Mouse (Mus musculus): ENCODE data around the gene Sspo.

Gene Sspo

DNA sequence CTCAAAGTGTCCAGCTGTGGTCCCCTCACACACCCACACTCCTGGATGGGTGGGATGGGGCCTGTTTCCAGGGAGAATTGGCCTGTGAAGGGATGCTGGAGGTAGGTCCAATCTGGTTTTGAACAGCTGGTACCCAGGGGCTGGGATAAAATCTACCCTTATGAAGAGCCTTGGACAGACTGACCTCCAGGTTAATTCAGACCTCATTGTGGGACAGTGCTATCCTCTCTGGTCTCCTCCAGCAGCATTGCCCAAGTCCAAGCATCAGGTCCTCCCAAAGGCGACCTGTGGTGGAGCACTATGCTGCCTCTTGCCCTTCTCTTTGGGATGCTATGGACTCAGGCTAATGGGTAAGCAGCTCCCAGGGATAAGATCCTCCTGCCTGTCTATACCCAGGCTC, at the start of gene Sspo:
Gene Sspo (plus strand): TSS at position 301 of the 400 bp plus-strand sequence.
- DNase-seq (ENCODE audit: low read depth), result no peak

- DNase-seq (ENCODE audit: low read depth), result no peak
Measured at GRCm38 (mm10) chr6:48399906-48400305, 48.1 kb upstream of the Sspo start.

DNA sequence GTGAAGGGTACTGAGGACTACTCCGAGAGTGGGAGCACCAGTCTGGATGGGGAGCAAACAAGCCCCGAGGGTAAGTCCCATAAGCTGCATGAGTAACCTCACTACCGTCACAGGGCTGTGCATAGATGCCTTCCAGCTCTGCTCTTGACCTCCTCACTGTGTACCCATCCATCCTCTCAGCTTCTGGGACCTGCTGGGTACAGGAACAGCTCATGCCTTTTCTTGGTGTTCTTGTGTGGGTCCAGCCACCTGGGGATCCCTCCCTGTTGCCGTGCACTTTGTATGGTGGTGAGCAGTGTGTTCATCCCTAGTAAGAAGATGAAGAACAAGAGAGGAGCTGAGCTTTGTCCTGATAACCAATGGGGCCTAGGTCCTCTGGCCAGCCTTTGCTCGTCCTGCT, 44.0 kb upstream of the Sspo start:
- DNase-seq (ENCODE audit: low read depth), result no peak

- no peak for DNase-seq (ENCODE audit: low read depth)
Measured at GRCm38 (mm10) chr6:48409726-48410343, 38.2 kb upstream of the Sspo start.

DNA sequence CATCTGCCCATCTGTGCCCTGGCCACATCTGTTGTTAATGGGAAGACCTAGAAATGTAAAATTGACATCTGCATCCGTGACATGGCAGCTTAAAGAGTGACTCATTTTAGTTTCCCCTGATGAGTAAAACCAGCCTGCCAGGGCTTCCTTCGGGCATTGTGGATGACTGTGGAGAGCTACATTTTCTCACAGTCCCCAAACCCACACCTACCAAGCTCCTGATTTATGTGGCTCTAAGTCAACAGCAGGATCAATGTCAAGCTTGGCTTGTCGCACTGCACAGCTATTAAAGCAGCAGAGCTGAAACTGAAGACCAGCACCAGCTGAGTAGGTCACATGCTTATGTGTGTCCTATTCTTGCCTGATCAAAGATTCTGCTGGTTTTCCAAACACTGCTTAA, 37.5 kb upstream of the Sspo start:
- no peak for DNase-seq (ENCODE audit: low read depth)

DNA sequence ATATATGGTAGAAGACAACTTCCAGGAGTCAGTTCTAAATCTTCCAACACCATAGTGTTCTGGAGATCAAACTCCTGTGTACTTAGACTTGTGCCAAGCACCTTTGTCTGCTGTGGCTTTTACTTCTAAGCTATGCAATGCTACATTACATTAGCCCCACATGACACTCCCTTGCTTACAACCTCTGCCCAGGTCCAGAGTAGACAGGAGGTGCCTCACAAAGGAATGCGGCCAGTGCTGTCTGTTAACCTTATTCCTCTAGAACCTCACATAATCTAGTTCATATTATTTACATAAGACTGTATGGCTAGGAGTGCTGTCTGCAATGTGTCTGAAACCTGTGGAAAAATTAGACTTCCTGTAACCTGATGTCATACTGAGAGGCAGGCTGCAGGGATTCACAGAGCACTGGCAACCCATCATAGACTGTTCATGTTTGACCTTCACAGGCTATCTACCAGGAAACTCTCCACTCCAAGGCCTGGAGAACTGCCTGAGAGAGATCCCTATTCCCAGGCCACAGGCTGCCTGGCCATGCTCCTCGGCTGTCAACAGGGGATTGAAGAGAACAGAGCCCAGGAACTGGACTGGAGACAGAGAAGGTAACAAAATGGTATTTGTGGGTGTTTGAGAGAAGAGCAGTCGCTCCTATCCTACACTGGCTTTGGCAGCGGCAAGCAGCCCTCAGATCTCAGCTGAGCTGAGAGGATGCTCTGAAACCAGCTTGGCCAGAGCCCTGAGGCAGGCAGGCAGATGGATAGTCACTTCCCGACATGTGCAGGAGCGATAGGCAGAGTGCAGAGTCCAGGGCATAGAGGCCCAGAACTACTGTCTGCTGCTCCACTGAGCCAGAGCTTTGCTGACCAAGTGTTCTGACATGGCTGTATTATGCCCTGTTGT, 36.6 kb upstream of the Sspo start:
- no peak for DNase-seq (ENCODE audit: low read depth)

GRCm38 (mm10) chr6:48412147-48412546, 35.9 kb upstream of the Sspo start:
- DNase-seq (ENCODE audit: low read depth), result no peak

- DNase-seq (ENCODE audit: low read depth), result no peak
Measured at GRCm38 (mm10) chr6:48412662-48413061, 35.4 kb upstream of the Sspo start.

DNA sequence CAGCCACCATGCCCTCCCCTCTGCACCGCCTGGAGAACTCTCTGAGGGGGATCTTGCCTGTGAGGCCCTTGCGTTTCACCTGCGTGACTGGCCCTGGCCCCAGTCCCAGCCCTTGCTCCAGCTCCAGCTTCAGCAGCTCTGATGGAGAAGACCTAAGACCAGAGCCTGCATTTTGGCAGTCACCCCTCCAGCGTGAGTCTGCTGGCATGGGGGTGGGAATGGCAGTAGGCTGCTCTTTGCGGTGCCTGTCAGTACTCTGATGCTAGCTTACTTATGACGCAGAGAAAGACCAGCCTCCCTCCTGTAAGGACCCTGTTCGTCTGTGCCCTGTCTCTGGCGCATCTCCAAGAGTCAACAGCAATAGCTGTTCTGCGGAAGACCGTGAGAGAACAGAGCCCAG, 34.9 kb upstream of the Sspo start:
- no peak for DNase-seq (ENCODE audit: low read depth)

DNA sequence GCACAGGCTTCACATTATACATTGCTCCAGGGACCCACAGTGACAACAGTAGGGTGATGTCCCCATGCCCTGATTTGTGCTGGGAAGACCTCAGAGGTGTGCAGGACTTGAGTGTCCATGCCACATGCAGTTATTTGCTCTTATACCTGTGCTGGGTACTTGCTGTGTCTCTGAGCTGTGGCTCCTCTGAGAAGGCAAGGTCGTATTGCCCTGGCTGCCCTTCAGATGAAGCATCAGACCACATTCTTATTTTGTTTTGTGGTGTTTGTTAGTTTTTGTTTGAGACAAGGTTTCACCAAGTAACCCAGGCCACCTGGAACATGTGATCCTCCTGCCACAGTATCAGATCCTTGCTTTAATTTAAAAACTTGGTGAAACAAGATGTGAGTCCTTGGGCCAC, 33.1 kb upstream of the Sspo start:
- no peak for DNase-seq (ENCODE audit: low read depth)

- no peak for DNase-seq (ENCODE audit: low read depth)
Measured at GRCm38 (mm10) chr6:48415636-48416035, 32.4 kb upstream of the Sspo start.

DNA sequence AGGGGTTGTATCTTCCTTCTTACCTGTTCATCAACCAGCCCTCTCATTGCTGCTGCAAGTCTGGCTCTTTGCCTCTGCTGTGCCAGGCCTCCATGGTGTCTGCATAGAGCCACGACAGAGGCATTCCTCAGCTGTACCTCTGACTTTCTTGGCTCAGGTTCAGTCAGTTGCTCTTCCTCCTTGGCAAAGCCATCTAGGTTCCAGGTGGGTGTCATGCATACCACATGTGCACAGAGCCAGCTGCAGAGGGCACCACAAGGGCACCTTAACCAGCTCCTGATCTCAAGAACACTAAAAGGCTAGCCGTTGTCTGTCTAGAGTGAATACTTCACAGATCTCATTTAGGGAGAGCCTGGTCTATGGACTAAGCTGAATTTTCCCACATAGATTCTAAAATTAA, 31.5 kb upstream of the Sspo start:
- DNase-seq (ENCODE audit: low read depth), result no peak

DNA sequence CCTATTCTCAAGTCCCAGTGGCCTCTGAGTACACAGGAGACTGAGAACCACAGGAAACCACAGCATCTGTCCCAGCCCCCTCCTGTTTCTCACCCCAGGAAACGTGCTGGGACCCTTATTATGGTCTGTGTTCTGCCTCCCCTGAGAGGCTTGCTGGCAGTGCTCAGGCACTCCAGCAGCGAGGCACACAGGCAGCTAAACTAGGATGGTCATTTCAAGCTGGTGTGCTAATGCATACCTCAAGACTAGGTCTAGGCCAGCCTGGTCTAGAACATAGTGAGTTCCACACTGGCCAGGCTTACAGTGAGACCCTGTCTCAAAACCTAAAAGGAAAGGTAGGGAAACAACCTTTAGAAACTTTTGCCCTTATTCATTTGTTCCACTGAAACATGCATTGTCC, 27.4 kb upstream of the Sspo start:
- no peak for DNase-seq (ENCODE audit: low read depth)

- no peak for DNase-seq (ENCODE audit: low read depth)
Measured at GRCm38 (mm10) chr6:48423336-48423735, 24.7 kb upstream of the Sspo start.

- peak; percentile 26 for DNase-seq (ENCODE audit: low read depth)
Measured at GRCm38 (mm10) chr6:48424074-48424473, 24.0 kb upstream of the Sspo start.

DNA sequence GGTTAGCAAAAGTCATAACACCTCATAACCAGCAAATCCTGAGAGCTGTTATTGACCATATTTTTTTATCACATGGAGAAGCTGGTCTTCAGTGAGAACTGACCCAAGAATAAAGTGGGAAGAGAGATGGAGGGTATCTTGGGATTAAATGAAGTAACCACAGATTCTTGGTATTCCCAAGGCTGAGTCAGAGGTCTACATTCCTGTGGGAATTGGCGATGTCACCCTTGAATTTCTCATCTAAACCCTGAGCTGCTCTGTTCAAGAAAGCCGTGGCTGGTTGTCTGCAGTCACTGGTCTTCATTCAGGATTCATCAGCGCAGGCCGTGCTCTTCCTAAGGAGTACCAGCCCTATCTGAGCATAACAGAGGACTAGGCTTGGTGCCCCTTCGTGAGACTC, 21.1 kb upstream of the Sspo start:
- DNase-seq (ENCODE audit: low read depth), result peak; percentile 29

DNA sequence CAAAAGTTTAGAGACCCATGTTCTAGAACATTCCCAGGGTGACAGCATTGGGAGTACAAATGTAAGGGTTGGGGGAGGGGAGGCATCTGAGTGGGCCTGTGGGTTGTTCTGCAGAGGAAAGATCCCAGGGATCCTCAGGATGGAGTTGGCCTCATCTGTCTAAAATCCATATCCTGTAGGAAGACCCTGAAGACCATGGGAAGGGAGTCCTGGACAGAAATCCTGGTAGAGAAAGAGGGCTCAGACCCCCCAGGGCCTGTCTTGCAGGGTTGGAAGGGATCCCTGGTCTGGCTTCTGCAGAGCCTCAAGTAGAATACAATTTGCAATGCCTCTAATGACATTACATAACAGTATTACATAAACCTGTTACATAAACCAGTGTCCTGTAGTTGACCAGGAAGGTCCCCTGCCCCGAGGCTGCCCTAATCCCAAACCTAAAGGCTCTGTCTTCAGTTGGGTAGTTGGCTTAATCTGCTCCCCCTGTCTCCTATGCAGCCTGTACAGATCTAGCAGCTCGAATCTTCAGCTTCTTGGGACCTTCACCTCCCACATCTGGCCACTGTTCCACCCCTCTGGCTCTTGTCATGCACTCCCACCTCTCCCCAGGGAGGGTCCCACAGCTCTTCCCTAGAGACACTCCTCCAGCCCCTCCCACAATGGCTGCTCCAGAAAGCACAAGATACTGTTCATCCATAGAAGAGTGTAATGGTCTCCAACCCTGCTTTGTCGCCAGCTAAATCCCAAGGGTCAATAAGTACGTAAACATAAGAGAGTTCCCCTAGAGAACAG, 19.1 kb upstream of the Sspo start:
- no peak for DNase-seq (ENCODE audit: low read depth)

DNA sequence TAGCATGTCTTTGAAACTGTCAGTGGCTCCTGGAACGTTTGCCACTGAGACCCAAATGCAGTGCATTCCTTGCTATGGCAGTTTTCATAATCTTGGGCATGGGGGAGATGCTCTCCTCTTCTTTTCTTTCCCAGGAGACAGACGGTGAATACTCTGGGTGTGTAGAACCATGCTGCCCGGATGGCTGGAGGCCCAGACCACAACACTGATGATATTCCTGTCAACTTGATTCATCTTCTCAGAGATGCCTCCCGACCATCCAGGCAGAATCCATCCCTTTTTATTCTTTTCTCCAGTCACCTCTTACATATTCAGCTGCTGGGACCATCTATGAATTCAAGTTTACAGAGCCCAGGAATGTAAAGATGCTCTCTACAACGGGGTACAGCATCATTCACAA, 17.3 kb upstream of the Sspo start:
- DNase-seq (ENCODE audit: low read depth), result no peak

DNA sequence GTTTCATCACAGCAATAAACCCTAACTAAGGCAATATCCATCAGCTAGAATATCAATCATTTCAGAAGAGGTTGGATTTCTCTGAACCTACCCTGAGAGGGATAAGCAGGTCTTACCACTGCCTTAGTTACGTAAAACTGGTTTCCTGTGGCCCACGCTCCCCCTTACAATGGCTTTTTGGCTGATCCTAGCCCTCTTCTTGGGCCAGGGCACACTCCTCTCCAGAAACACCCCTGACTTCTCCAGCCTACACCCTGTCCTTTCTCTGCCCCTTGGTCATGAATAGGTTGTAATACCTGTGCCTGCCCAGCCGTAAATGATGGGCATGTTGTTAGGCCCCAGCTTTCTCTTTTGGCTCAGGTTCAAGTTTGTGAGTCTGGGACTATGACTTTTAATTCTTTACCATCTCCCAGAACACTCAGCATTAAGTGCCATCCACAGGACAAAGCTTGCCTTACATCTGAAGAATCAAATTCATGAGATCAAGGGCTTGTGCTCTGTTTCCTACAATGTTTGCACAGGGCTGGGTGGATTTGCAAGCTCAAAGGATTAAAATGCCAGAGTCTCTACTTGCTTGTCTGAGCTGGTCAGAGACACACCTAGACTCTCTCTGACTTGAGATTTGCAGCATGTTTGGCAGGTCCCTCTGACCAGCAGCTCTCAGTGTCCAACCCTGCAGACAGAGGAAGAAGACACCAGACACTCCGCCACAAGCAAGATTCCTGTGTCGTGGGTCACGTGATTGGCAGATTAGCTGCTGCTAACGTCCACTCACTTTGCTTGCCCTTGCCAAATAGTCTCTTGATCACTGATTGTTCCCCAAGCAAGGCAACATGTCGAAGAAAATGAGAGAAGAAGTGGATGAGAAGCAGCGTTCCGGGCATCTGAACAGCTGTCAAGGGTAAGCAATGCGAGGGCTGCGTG, 14.9 kb upstream of the Sspo start:
- no peak for DNase-seq (ENCODE audit: low read depth)

DNA sequence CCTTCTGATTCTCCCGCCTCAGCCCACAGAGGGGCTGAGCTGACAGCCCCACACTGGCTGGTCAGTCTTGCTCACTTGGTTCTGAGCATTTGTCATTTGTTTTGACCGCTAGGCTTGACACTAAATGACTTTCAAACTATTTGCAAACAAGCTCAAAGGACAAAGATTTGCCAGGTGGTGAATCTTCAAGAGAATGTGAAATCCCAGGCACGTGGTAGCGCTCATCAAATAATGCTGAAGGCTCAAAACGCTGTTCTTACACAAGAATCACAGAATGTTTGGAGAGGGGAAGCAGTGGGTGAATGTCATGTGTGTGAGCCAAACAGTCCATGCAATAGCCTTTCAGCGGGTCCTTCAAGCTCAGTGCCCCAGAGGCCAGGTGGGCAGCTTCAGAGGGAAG, 13.4 kb upstream of the Sspo start:
- no peak for DNase-seq (ENCODE audit: low read depth)

DNA sequence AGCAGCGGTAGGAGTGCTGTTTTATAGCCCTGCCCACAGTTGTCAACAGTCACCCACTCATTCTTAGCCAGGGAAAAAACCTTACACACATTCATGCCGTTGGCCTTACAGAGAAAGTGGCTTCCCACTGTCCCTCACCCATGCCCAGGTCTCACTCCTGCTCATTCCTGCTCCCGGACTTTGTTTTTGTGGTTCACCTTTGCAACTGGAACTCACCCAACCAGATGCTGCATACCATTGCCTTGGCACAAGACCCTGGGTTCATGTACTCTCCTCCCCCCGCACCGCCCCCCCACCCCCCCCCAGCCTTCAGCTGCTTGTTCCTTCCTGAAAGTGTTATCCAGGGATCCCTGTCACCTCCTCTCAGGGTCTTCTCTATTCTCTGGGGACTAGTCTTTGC, 12.9 kb upstream of the Sspo start:
- no peak for DNase-seq (ENCODE audit: low read depth)
